Mouse (Mus musculus): ENCODE data around the gene Unc13c. TPM values are rescaled to one million over a fixed set of nuclear protein-coding genes. Genes with fewer than 3 reads are reported as not detected.

The Unc13c gene
- polyA plus RNA-seq, 1 experiment, result not detected

DNA sequence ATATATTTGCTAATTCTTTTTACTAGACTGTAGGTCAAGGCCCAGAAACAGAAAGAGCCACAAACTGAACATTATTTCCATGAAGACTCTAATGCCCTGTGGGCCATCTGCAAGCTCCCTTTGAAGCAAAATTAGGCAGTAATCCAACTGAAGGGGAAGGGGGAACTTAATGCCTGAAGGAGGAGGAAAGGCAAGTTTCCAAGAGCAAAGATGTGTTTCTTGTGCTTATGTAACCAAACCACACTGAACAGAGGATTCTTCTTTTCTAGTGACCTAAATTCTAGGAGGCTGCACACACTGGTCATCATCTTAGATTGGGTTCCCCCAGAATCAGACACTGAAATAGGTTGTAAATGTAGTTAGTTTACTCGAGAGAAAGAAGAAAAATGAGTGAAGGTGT lies 85.6 kb downstream of the Unc13c start:
- DNase-seq (ENCODE audit: low read depth in 1 of 2, low spot score in 2 of 2), result no peak
- TF ChIP-seq CTCF (IDR thresholded peaks at IDR 0.05; ENCODE audit: extremely low read depth, insufficient read depth, insufficient read length, insufficient replicate concordance), result no peak
- no peak for TF ChIP-seq POLR2A (IDR thresholded peaks at IDR 0.05; ENCODE audit: low read depth, low read length)
- no peaks in the 10 kb centered on the region for H3K36me3 ChIP-seq (ENCODE audit: control insufficient read depth, insufficient read depth, low read length)
- no peak overlapping the region for H3K4me3 ChIP-seq (ENCODE audit: extremely low read depth, insufficient read depth, insufficient read length)
- 67% methylated on average over 1 of the region's 1 CpGs for WGBS
- no peaks in the 10 kb centered on the region for H3K4me1 ChIP-seq (ENCODE audit: control insufficient read depth, insufficient read depth, insufficient read length)
- no peak overlapping the region for H3K27ac ChIP-seq (ENCODE audit: insufficient read depth, low read length)
- H3K27me3 ChIP-seq (ENCODE audit: control insufficient read depth, insufficient read depth, low read length), result no peaks in the 10 kb centered on the region

DNA sequence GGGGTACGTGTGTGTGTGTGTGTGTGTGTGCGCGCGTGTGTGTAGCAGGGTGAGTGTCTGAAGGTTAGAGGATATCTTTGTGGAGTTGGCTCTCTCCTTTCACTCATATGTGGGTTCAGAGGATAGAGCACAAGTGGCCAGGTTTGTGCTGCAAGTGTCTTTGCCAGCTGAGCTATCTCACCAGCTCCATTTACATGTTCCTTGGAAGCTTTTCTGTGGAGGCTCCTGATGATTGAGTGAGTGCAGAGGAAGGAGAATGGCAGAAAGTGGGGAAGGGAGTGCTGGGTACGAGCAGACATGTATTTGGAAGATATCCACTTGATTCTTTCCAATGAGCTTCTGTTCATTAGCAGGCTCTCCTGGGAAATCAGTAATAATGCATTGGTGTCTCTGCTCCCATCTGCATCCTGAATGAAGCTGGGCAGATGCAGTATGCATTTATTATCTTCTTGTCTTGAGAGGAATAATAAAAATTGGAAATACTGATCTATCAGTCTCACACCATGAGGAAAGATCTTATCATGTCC lies 86.3 kb downstream of the Unc13c start:
- 86% methylated on average over 5 of the region's 5 CpGs for WGBS
- no peaks in the 10 kb centered on the region for H3K4me1 ChIP-seq (ENCODE audit: control insufficient read depth, insufficient read depth, insufficient read length)
- no peaks in the 10 kb centered on the region for H3K27me3 ChIP-seq (ENCODE audit: control insufficient read depth, insufficient read depth, low read length)
- no peak for DNase-seq (ENCODE audit: low read depth in 1 of 2, low spot score in 2 of 2)
- no peak for TF ChIP-seq POLR2A (IDR thresholded peaks at IDR 0.05; ENCODE audit: low read depth, low read length)
- TF ChIP-seq CTCF (IDR thresholded peaks at IDR 0.05; ENCODE audit: extremely low read depth, insufficient read depth, insufficient read length, insufficient replicate concordance), result no peak
- H3K27ac ChIP-seq (ENCODE audit: insufficient read depth, low read length), result no peak overlapping the region
- H3K4me3 ChIP-seq (ENCODE audit: extremely low read depth, insufficient read depth, insufficient read length), result no peak overlapping the region
- no peaks in the 10 kb centered on the region for H3K36me3 ChIP-seq (ENCODE audit: control insufficient read depth, insufficient read depth, low read length)

DNA sequence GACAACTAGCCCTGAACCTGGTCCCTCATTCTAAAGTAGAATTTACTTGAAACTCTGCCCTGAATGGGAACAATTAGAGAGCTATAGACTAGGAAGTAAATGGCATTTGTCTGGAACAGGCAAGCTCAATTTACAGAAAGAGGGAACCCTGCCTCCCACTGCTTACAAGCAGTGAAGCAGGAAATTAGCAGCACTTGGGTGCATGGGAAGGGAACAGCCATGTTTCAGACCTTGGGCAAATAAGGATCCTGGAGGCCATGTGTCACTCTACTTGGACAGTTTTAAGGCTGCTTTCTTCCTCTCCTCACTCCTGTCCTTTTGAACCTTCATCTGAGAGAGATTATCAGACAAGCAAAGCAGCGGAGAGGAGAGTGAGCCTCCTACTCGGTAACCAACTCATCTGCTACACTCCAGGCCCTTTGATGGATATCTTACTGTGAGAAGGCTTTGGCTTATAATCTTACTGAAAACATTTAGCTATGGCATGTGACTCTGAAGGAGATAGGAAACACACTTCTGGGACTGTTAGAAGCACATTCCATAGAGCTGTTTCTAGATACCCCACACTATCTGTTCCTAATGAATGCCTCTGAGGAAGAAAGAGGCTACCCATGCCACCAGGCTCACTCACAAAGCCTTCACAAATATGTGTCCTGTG lies 101.2 kb downstream of the Unc13c start:
- no peak for DNase-seq (ENCODE audit: low read depth in 1 of 2, low spot score in 2 of 2)
- no peaks in the 10 kb centered on the region for H3K27me3 ChIP-seq (ENCODE audit: control insufficient read depth, insufficient read depth, low read length)
- H3K4me3 ChIP-seq (ENCODE audit: extremely low read depth, insufficient read depth, insufficient read length), result no peak overlapping the region
- H3K36me3 ChIP-seq (ENCODE audit: control insufficient read depth, insufficient read depth, low read length), result no peaks in the 10 kb centered on the region
- no peak overlapping the region for H3K27ac ChIP-seq (ENCODE audit: insufficient read depth, low read length)
- no peaks in the 10 kb centered on the region for H3K4me1 ChIP-seq (ENCODE audit: control insufficient read depth, insufficient read depth, insufficient read length)
- TF ChIP-seq POLR2A (IDR thresholded peaks at IDR 0.05; ENCODE audit: low read depth, low read length), result no peak
- 78% methylated on average over 2 of the region's 2 CpGs for WGBS

DNA sequence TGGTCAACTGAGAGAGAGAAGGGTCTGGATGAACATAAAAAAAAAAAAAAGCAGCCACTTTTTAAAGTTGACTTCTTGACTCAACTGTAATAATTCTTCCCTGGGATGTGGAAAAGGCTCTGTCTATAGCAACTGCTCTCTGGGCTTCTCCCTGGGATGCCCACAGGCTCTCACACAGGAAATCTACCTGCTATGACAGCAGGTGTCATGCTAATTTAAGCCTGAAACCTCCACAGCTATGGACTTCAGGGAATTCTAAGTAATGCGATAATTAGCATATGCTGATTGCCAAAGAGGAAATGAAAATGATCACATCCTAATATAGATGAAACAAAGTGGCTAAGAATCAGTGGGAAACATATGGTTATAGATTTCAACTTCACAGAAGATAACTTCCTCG lies 102.1 kb downstream of the Unc13c start:
- no peak overlapping the region for H3K27ac ChIP-seq (ENCODE audit: insufficient read depth, low read length)
- WGBS, result 79% methylated on average over 2 of the region's 2 CpGs
- no peaks in the 10 kb centered on the region for H3K27me3 ChIP-seq (ENCODE audit: control insufficient read depth, insufficient read depth, low read length)
- no peak overlapping the region for H3K4me3 ChIP-seq (ENCODE audit: extremely low read depth, insufficient read depth, insufficient read length)
- H3K4me1 ChIP-seq (ENCODE audit: control insufficient read depth, insufficient read depth, insufficient read length), result no peaks in the 10 kb centered on the region
- no peaks in the 10 kb centered on the region for H3K36me3 ChIP-seq (ENCODE audit: control insufficient read depth, insufficient read depth, low read length)
- DNase-seq (ENCODE audit: low read depth in 1 of 2, low spot score in 2 of 2), result no peak
- no peak for TF ChIP-seq POLR2A (IDR thresholded peaks at IDR 0.05; ENCODE audit: low read depth, low read length)
- TF ChIP-seq CTCF (IDR thresholded peaks at IDR 0.05; ENCODE audit: extremely low read depth, insufficient read depth, insufficient read length, insufficient replicate concordance), result no peak

DNA sequence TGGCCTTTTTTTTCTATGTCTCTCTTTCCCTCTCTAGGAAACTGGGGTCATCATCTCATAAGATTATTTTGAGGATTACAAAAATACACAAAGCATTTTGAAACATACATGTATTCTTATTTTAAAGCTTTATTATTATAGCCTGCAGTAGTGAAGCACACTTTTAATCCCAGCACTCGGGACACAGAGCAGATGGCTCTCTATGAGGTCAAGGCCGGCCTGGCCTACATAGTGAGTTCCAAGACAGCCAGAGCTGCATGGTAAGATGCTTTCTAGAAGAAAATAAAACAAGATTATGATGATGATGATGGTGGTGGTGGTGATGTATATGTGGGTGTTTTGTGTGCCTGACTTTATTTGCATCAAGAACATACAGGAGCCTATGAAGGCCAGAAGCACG lies 109.3 kb downstream of the Unc13c start:
- no peaks in the 10 kb centered on the region for H3K36me3 ChIP-seq (ENCODE audit: control insufficient read depth, insufficient read depth, low read length)
- DNase-seq (ENCODE audit: low read depth in 1 of 2, low spot score in 2 of 2), result no peak
- 83% methylated on average over 3 of the region's 3 CpGs for WGBS

DNA sequence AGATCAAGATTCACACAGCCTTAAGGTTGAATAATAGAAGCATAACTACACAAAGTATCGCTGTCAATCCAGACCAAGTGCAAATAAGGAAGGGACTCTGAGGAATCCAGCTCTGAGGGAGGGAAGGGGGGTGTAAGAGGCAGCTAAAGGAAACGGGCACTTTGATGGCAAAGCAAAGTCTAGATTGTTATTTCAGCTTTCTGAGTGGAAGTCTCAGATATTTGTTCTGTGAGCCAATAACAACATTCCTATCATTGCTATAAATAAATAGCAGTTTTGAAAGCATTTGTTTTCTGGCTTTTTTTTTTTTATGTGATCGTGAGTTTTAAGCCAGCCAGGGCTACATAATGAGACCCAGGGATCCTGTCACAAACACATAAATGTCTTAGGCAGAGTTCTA lies 114.5 kb downstream of the Unc13c start:
- no peak for TF ChIP-seq CTCF (IDR thresholded peaks at IDR 0.05; ENCODE audit: extremely low read depth, insufficient read depth, insufficient read length, insufficient replicate concordance)
- no peak for TF ChIP-seq POLR2A (IDR thresholded peaks at IDR 0.05; ENCODE audit: low read depth, low read length)
- Histone ChIP-seq H3K27ac (ENCODE audit: insufficient read depth, low read length) (no peak overlapping the region), H3K36me3 (ENCODE audit: control insufficient read depth, insufficient read depth, low read length) (no peaks in the 10 kb centered on the region), H3K27me3 (ENCODE audit: control insufficient read depth, insufficient read depth, low read length) (no peaks in the 10 kb centered on the region), H3K4me1 (ENCODE audit: control insufficient read depth, insufficient read depth, insufficient read length) (no peaks in the 10 kb centered on the region), H3K4me3 (ENCODE audit: extremely low read depth, insufficient read depth, insufficient read length) (no peak overlapping the region)
- DNase-seq (ENCODE audit: low read depth in 1 of 2, low spot score in 2 of 2), result no peak
- 64% methylated on average over 3 of the region's 3 CpGs for WGBS

More for the DNA sequence above, 109.3 kb downstream of the Unc13c start:
- TF ChIP-seq CTCF (IDR thresholded peaks at IDR 0.05; ENCODE audit: extremely low read depth, insufficient read depth, insufficient read length, insufficient replicate concordance) (no peak), POLR2A (IDR thresholded peaks at IDR 0.05; ENCODE audit: low read depth, low read length) (no peak)
- Histone ChIP-seq H3K27ac (ENCODE audit: insufficient read depth, low read length) (no peak overlapping the region), H3K4me3 (ENCODE audit: extremely low read depth, insufficient read depth, insufficient read length) (no peak overlapping the region), H3K27me3 (ENCODE audit: control insufficient read depth, insufficient read depth, low read length) (no peaks in the 10 kb centered on the region), H3K4me1 (ENCODE audit: control insufficient read depth, insufficient read depth, insufficient read length) (no peaks in the 10 kb centered on the region)

DNA sequence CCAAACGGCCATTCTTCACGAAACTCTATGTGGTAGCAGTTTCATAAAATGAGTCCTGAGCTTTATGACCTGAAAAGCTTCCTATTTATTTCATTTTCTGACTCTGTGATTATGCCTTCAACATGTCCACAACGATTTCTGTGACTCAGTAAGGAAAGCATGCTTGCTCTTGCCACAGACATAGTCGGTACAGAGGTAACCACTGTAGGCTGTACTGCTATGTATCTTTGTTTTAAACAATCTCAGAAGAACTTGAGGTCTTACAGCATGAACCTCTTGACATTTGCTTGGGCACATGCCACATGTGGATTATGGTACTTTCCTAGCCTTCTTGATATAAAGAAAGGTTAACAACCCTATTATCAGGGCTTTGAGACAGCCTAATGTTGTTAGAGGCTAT lies 162.1 kb downstream of the Unc13c start:
- no peak for TF ChIP-seq CTCF (IDR thresholded peaks at IDR 0.05; ENCODE audit: extremely low read depth, insufficient read depth, insufficient read length, insufficient replicate concordance)
- 73% methylated on average over 4 of the region's 4 CpGs for WGBS
- no peak overlapping the region for H3K4me3 ChIP-seq (ENCODE audit: extremely low read depth, insufficient read depth, insufficient read length)
- no peaks in the 10 kb centered on the region for H3K36me3 ChIP-seq (ENCODE audit: control insufficient read depth, insufficient read depth, low read length)
- no peaks in the 10 kb centered on the region for H3K27me3 ChIP-seq (ENCODE audit: control insufficient read depth, insufficient read depth, low read length)
- no peaks in the 10 kb centered on the region for H3K4me1 ChIP-seq (ENCODE audit: control insufficient read depth, insufficient read depth, insufficient read length)
- no peak for DNase-seq (ENCODE audit: low read depth in 1 of 2, low spot score in 2 of 2)
- H3K27ac ChIP-seq (ENCODE audit: insufficient read depth, low read length), result no peak overlapping the region

Data from spleen, adult 2 months (tissue).